Mouse (Mus musculus) testis, adult 2 months (tissue): ENCODE measurements around the gene Fbxw21.

Experiments used
- CTCF ChIP-seq: fragments of 200-500 bp; IDR thresholded peaks from 2 replicates; pipeline ENCODE4 v1.5.1; 2012; ENCODE audit warnings: low read depth, mild to moderate bottlenecking, inconsistent platforms, low read length, moderate library complexity; ENCODE audit not compliant: control insufficient read depth, insufficient read depth, insufficient replicate concordance
- POLR2A ChIP-seq: fragments of 200-500 bp; IDR thresholded peaks from 2 replicates; pipeline ENCODE4 v1.6.1; 2012; ENCODE audit warnings: low read depth, mild to moderate bottlenecking, inconsistent platforms, low read length, moderate library complexity; ENCODE audit not compliant: control insufficient read depth

GRCm38 (mm10) chr9:109090446-109090845 is 71.4 kb downstream of the Fbxw21 start:
- no peak for TF ChIP-seq POLR2A
- no peak for TF ChIP-seq CTCF
